Mouse (Mus musculus) midbrain, embryonic 16.5 days (tissue): Measurements from ENCODE around the gene Pigb. TPM values are rescaled to one million over a fixed set of nuclear protein-coding genes. Genes with fewer than 3 reads are reported as not detected.
"Not testable (repeated sequence)": the region's sequence is repeated elsewhere in the genome, so short reads cannot be mapped to it uniquely, and the experiment has no call there.

Experiments
- ATAC-seq: fragments of 200-750 bp; cut with Nextera tagmentation; 2 replicates; pipeline ENCODE4 v1.8.0; 2017; ENCODE audit warnings: moderate TSS enrichment
- H3K27ac ChIP-seq: fragments of 300-500 bp; sonication (generic); 2 replicates; pipeline ENCODE4 v1.5.1; 2014; ENCODE audit warnings: mild to moderate bottlenecking, low read length, mixed read lengths
- H3K27me3 ChIP-seq: fragments of 300-500 bp; sonication (generic); 2 replicates; pipeline ENCODE4 v1.6.1; 2014; ENCODE audit warnings: low read depth, low read length, mixed read lengths; ENCODE audit not compliant: control insufficient read depth, insufficient read depth
- H3K36me3 ChIP-seq: fragments of 300-500 bp; sonication (generic); 2 replicates; pipeline ENCODE4 v1.6.1; 2014; ENCODE audit warnings: mild to moderate bottlenecking, low read length, moderate library complexity, mixed read lengths; ENCODE audit not compliant: control insufficient read depth, insufficient read depth
- H3K4me1 ChIP-seq: fragments of 300-500 bp; sonication (generic); 2 replicates; pipeline ENCODE4 v1.6.1; 2014; ENCODE audit warnings: mild to moderate bottlenecking, low read length, mixed read lengths; ENCODE audit not compliant: control insufficient read depth, insufficient read depth
- H3K4me2 ChIP-seq: fragments of 300-500 bp; sonication (generic); 2 replicates; pipeline ENCODE4 v1.6.1; 2014; ENCODE audit warnings: mild to moderate bottlenecking, low read length, mixed read lengths
- H3K4me3 ChIP-seq: fragments of 300-500 bp; sonication (generic); 2 replicates; pipeline ENCODE4 v1.5.1; 2014; ENCODE audit warnings: low read depth, mild to moderate bottlenecking, low read length, moderate library complexity, mixed read lengths
- H3K9ac ChIP-seq: fragments of 300-500 bp; sonication (generic); 2 replicates; pipeline ENCODE4 v1.6.1; 2014; ENCODE audit warnings: low read depth, low read length, mixed read lengths
- H3K9me3 ChIP-seq: fragments of 300-500 bp; sonication (generic); replicated peaks from 2 replicates; pipeline ENCODE4 v1.6.1; 2014; ENCODE audit warnings: mild to moderate bottlenecking, low read length, mixed read lengths; ENCODE audit not compliant: control insufficient read depth, poor library complexity, severe bottlenecking
- WGBS: fragments of 180-500 bp; shearing (Covaris S2); extraction: QIAGEN DNeasy Blood & Tissue Kit; methylation state at CpG from one replicate; pipeline ENCODE4 v1.1.7; 2014; 5-methylcytosine and 5-hydroxymethylcytosine counted together
- polyA plus RNA-seq: library from polyadenylated mRNA; unstranded; fragments of >200 nt; fragmentation: Nextera tagmentation; extraction: Ambion mirVana; gene quantifications from 2 replicates; pipeline ENCODE4 v1.2.1, GENCODE M21; 2015

Gene Pigb
- polyA plus RNA-seq = 14.9 and 18.6 TPM in 2 replicates

DNA sequence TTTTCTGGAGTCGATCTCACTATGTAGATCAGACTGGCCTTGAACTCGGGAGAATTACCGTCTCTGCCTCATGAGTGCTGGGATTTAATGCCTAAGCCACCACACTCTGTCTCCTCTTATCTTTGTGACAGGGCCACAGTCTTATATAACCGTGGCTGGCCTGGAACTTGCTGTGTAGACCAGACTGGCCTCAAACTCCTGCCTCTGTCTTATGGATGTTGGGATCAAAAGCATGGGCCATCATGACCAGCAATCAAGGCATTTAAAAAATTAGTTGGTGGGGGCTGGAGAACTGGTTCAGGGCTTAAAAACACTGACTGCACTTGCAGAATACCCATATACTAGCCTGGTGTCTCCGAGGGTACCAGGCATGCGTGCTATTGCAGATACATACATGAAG lies at the start of gene Pigb:
Pigb (minus strand) TSS at position 299 of the 400 bp plus-strand sequence.
- 30% methylated on average over 6 of the region's 6 CpGs for WGBS

DNA sequence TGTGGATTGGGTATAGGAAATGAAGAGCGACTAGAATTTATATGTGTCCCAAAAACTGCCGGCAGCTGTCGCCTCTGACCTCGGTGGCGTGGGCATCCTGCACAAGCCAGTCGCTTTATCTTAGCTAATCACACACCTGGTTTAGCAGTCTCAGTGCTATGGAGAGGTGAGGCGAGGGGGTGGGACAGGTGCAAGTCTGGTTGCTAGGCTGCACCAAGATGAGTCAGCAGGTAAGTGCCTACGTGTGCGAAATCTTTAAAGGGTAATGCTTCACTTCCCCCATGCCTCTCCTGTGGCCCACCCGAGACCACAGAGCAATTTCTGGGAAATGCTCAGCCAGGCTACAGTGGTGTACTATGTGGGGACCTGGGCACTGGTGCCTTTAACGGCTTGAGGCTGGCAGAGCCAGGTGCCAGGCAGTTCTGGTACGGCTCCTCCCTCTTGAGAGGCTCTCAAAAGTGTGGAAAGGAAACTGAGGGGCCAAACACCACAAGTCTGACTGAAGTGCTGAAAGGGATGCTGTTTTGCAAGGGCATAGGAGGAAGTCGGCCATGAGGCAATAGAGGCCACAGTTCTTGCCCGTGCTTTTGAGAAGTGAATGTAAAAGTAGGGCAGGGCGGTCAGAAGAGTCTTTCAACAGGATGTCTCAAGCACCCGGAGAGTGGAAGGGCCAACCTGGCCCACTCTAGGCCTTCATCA lies 49.2 kb upstream of the Pigb start:
- Histone ChIP-seq H3K9ac (no peak overlapping the region), H3K36me3 (no peaks in the 10 kb centered on the region), H3K27me3 (no peaks in the 10 kb centered on the region; the same call in 1 of the 2 replicates), H3K9me3 (no peaks in the 10 kb centered on the region), H3K4me2 (no peak overlapping the region), H3K27ac (no peak overlapping the region), H3K4me3 (no peak overlapping the region), H3K4me1 (no peaks in the 10 kb centered on the region)
- 83% methylated on average over 16 of the region's 16 CpGs for WGBS
- ATAC-seq = no peak

More for the DNA sequence above, at the start of gene Pigb:
- Histone ChIP-seq H3K4me2 (peak within 1 kb of the TSS; percentile 85), H3K36me3 (no peaks in the 10 kb centered on the region), H3K27ac (peak within 1 kb of the TSS; percentile 87), H3K9ac (peak within 1 kb of the TSS; percentile 76), H3K4me1 (peaks cover 17% of the 10 kb centered on the region), H3K27me3 (no peaks in the 10 kb centered on the region), H3K9me3 (no peaks in the 10 kb centered on the region), H3K4me3 (peak within 1 kb of the TSS; percentile 64)
- no peak for ATAC-seq

DNA sequence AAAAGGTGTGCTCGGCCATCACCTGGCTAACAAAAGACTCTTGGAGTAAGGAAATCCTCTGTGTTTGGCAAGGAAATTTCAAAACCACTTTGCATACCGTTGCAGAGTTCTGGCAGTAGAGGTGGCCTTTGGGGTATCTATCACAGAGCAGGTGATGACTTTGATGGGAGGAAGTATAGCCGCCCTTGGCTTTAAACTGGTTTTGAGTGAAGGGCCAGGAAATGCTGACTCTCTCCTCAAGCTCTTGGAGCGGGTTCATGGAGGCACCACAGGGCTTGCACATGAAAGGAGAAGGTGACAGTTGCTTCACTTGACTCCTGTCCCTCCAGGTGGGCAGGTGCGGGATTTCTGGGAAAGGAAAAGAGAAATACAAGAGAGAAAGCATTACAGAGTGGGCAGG lies 47.4 kb upstream of the Pigb start:
- H3K4me3 ChIP-seq = no peak overlapping the region
- WGBS = 75% methylated on average over 5 of the region's 5 CpGs
- H3K9me3 ChIP-seq = no peaks in the 10 kb centered on the region
- no peak for ATAC-seq
- no peak overlapping the region for H3K4me2 ChIP-seq
- no peaks in the 10 kb centered on the region for H3K4me1 ChIP-seq
- no peaks in the 10 kb centered on the region for H3K27me3 ChIP-seq
- no peak overlapping the region for H3K27ac ChIP-seq
- H3K9ac ChIP-seq = no peak overlapping the region
- no peaks in the 10 kb centered on the region for H3K36me3 ChIP-seq

DNA sequence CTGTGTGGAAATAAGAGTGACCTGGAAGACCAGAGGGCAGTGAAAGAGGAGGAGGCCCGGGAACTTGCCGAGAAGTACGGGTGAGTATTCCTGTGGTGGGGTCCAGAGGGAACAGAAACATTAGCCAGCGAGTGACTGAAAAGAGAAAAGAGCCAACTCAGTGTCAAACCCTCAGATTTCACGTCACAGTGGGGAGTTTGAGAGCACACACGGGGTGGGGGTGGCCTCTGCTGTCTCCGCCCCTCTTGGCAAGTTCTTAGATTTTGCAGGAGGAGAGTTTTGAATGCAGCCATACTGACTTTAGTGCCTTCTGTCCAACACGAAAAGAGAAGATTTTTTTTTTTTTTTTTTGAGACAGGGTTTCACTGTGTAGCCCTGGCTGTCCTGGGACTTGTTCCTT lies 46.9 kb upstream of the Pigb start:
- no peak for ATAC-seq
- Histone ChIP-seq H3K9ac (no peak overlapping the region), H3K4me1 (no peaks in the 10 kb centered on the region), H3K27me3 (no peaks in the 10 kb centered on the region), H3K27ac (no peak overlapping the region), H3K36me3 (no peaks in the 10 kb centered on the region), H3K9me3 (no peaks in the 10 kb centered on the region), H3K4me3 (no peak overlapping the region), H3K4me2 (no peak overlapping the region)
- 63% methylated on average over 8 of the region's 8 CpGs for WGBS

DNA sequence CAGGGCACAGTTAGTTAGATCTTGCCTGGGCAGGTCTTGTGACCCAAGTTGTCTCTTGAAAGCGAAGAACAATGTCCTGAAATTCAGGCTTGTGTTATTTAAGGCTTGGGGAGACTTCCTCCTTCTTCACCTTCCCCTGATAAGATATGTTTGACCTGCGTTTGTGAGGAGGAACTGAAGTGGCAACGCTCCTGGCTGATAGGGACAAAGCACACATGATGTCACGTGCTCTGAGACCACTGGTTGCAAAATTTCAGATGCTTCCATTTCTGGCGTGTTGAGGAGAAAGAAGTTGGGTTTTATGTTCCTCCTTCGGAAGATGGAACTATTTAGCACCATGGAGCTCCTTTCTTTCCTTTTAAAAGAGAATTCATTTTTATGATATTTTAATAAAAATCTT lies 45.7 kb upstream of the Pigb start:
- Histone ChIP-seq H3K4me1 (no peaks in the 10 kb centered on the region), H3K36me3 (no peaks in the 10 kb centered on the region), H3K9ac (no peak overlapping the region), H3K4me3 (no peak overlapping the region), H3K27ac (no peak overlapping the region), H3K4me2 (no peak overlapping the region), H3K9me3 (no peaks in the 10 kb centered on the region), H3K27me3 (no peaks in the 10 kb centered on the region)
- ATAC-seq = no peak
- WGBS = 94% methylated on average over 6 of the region's 6 CpGs

DNA sequence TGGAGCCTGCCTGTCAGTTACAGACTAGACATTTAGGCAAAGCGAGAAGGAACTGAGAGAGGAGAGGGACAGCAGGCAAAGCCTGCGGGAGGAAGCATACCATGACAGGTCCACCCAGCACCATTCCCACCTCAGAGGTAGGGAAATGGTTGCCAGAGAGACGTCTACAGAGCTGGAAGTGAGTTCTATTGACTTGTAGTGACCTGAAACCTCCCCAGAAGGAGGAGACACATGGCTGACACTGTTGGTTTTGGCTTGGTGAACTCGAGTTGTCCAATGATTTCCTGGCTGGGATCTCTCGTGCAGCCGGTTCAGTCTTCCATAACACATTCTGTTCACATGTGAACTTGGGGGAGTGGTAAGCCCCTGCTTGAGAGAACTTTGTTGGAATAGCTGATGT lies 43.8 kb upstream of the Pigb start:
- H3K36me3 ChIP-seq = no peaks in the 10 kb centered on the region
- H3K9ac ChIP-seq = no peak overlapping the region
- no peak for ATAC-seq
- 77% methylated on average over 6 of the region's 6 CpGs for WGBS
- H3K27me3 ChIP-seq = no peaks in the 10 kb centered on the region
- no peak overlapping the region for H3K4me3 ChIP-seq
- H3K9me3 ChIP-seq = no peaks in the 10 kb centered on the region
- H3K4me1 ChIP-seq = no peaks in the 10 kb centered on the region
- no peak overlapping the region for H3K4me2 ChIP-seq
- no peak overlapping the region for H3K27ac ChIP-seq

DNA sequence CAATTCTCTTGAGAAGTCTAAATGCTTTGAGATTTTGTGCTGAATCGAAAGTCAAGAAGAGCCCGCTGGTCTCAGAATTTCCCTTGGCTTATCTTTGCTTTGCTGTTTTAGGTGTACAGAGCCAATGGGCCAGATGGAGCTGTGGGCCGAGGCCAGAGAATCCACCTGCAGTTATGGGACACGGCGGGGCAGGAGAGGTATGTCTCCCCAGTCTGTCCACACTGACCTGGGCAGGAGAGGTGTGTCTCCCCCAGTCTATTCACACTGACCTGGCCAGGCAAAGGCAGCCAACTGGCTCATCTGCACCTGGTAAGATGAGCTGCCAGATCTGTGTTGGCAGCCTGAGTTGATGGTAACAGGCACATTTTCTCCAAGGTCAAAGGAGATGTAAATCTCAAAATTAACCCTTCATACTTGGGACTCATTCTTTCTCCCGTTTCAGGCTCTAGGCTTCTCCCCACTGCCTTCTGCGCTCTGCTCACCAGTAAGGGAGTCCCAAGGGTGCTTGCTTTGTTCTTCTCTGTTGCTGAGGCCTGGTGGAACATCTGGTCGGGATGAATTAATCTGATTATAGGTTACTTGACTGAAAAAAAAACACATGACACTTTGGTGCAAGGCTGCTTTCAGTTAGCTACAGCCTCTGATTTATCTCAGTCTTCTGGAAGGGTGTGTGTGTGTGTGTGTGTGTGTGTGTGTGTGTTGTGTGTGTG lies 42.3 kb upstream of the Pigb start:
- Histone ChIP-seq H3K4me1 (no peaks in the 10 kb centered on the region), H3K9me3 (no peaks in the 10 kb centered on the region), H3K27me3 (no peaks in the 10 kb centered on the region), H3K36me3 (no peaks in the 10 kb centered on the region), H3K27ac (no peak overlapping the region), H3K4me2 (no peak overlapping the region), H3K4me3 (no peak overlapping the region), H3K9ac (no peak overlapping the region)
- ATAC-seq = no peak
- WGBS = 70% methylated on average over 8 of the region's 8 CpGs

DNA sequence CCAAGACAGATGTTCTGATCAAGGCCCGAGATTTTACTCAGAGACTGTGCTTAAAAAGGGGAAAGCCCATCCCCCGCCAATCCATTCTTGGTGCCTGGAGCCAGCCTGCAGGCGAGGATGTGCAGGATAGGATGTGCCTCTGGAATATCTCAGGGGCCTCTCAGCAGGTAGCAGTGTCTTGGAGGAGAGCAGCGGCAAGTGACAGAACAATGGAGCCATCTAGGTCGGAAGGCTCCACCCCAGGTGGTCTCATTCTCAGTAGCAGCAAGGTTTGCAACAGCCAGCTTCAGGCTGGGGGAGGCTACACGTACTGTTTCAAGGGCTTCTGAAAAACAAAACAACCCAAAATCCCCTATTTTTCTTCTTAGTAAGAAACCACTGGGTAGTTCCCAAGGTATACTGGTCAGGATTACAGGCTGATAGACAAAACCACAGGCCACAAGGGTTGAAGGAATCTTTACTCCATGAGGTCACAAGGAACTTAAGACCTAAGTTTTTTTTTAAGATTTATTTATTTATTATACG lies 39.7 kb upstream of the Pigb start:
- no peaks in the 10 kb centered on the region for H3K36me3 ChIP-seq
- no peak overlapping the region for H3K9ac ChIP-seq
- WGBS = 29% methylated on average over 7 of the region's 7 CpGs
- H3K4me1 ChIP-seq = no peaks in the 10 kb centered on the region
- no peak overlapping the region for H3K4me3 ChIP-seq
- no peak overlapping the region for H3K27ac ChIP-seq
- H3K27me3 ChIP-seq = no peaks in the 10 kb centered on the region
- H3K9me3 ChIP-seq = no peaks in the 10 kb centered on the region
- ATAC-seq = no peak
- no peak overlapping the region for H3K4me2 ChIP-seq

DNA sequence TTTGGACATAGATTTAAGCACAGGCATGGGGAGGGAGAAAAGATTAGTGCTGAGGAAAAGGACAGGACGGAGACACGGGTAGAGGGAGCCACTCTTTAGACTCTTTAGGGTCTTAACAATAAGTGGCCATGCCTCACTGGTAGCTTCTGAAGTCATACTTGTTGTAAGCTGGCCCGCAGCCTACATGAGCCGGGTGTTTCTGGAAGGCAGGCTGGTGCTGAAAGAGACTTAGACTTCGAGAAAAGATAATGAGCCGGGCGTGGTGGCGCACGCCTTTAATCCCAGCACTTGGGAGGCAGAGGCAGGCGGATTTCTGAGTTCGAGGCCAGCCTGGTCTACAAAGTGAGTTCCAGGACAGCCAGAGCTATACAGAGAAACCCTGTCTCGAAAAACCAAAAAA lies 39.2 kb upstream of the Pigb start:
- H3K4me2 ChIP-seq, ATAC-seq, H3K36me3 ChIP-seq, H3K4me1 ChIP-seq, H3K9me3 ChIP-seq, H3K27ac ChIP-seq, H3K4me3 ChIP-seq, H3K27me3 ChIP-seq, H3K9ac ChIP-seq: not testable (repeated sequence)
- 79% methylated on average over 11 of the region's 12 CpGs for WGBS
